Comparison of ENCODE assay signal across 8 mouse cellular contexts in genomic region chr16:97610246-97610645, GRCm38 (mm10). TPM values are rescaled to one million over a fixed set of nuclear protein-coding genes. Genes with fewer than 3 reads are reported as not detected.
DNase-seq lines count a peak whose midpoint lies in the region; ATAC-seq and TF ChIP-seq lines count a peak whose summit lies in the region.

No protein-coding gene starts in this region.

- H3K9me3 ChIP-seq in intestine, postnatal 0 days (ENCODE audit: control insufficient read depth): no peaks in the 10 kb centered on the region
- no peaks in the 10 kb centered on the region for H3K9me3 ChIP-seq in liver, postnatal 0 days (ENCODE audit: low read length)
- no peaks in the 10 kb centered on the region for H3K9me3 ChIP-seq in stomach, embryonic 15.5 days

- H3K4me1 ChIP-seq in intestine, postnatal 0 days (replicated peaks; ENCODE audit: control insufficient read depth, insufficient read depth, low read length): peaks cover 9% of the 10 kb centered on the region; the same call in 1 of the 2 replicates
- H3K4me1 ChIP-seq in liver, postnatal 0 days (ENCODE audit: insufficient read depth): peaks cover 14% of the 10 kb centered on the region
- H3K4me1 ChIP-seq in stomach, embryonic 15.5 days: 0 out of 2 replicates have a peak, but pooled peaks cover 7% of the 10 kb centered on the region

- peak overlapping the region; percentile 50; the same call in 1 of the 2 replicates for H3K27ac ChIP-seq in intestine, postnatal 0 days (ENCODE audit: low read depth, low read length)
- H3K27ac ChIP-seq in liver, postnatal 0 days (ENCODE audit: low read depth): no peak overlapping the region
- peak overlapping the region; percentile 57; the same call in 1 of the 2 replicates for H3K27ac ChIP-seq in stomach, embryonic 15.5 days

- peak overlapping the region; percentile 82 for H3K4me2 ChIP-seq in intestine, postnatal 0 days (replicated peaks; ENCODE audit: low read depth)
- peak overlapping the region; percentile 69 for H3K4me2 ChIP-seq in liver, postnatal 0 days (ENCODE audit: low read depth, low read length)
- H3K4me2 ChIP-seq in stomach, embryonic 15.5 days: peak overlapping the region; percentile 70

- peak overlapping the region; percentile 58; the same call in 1 of the 2 replicates for H3K9ac ChIP-seq in intestine, postnatal 0 days (ENCODE audit: low read depth, low read length)
- peak overlapping the region; percentile 48; the same call in 1 of the 2 replicates for H3K9ac ChIP-seq in liver, postnatal 0 days (replicated peaks)
- H3K9ac ChIP-seq in stomach, embryonic 15.5 days: peak overlapping the region; percentile 20; the same call in 1 of the 2 replicates

- H3K27me3 ChIP-seq in intestine, postnatal 0 days (replicated peaks; ENCODE audit: control insufficient read depth, insufficient read depth, low read length): peaks cover 42% of the 10 kb centered on the region
- H3K27me3 ChIP-seq in liver, postnatal 0 days (ENCODE audit: insufficient read depth, low read length): peaks cover 17% of the 10 kb centered on the region
- peaks cover 22% of the 10 kb centered on the region for H3K27me3 ChIP-seq in stomach, embryonic 15.5 days (replicated peaks)

- TF ChIP-seq CTCF in intestine, postnatal 0 days (IDR thresholded peaks at IDR 0.05; ENCODE audit: low read depth): no peak
- TF ChIP-seq CTCF in liver, postnatal 0 days (IDR thresholded peaks at IDR 0.05; ENCODE audit: low read depth): no peak

- peak; percentile 2 for DNase-seq in ovary, postnatal 14 days (ENCODE audit: low spot score)
- no peak for DNase-seq in ovary, postnatal 10 days (ENCODE audit: low spot score)
- DNase-seq in liver, postnatal 0 days: no peak
- DNase-seq in cerebellum, adult 9-10 months: no peak
- DNase-seq in thymus, postnatal 0 days (ENCODE audit: low spot score): no peak
- DNase-seq in layer of hippocampus, adult 11-12 months (ENCODE audit: low spot score): no peak

- 6% methylated on average over 20 of the region's 20 CpGs for WGBS in intestine, postnatal 0 days
- 6% methylated on average over 20 of the region's 20 CpGs for WGBS in liver, postnatal 0 days (ENCODE audit: insufficient replicate concordance)
- WGBS in stomach, embryonic 15.5 days: 5% methylated on average over 20 of the region's 20 CpGs

- H3K36me3 ChIP-seq in intestine, postnatal 0 days (ENCODE audit: control insufficient read depth, insufficient read depth): no peaks in the 10 kb centered on the region
- no peaks in the 10 kb centered on the region for H3K36me3 ChIP-seq in liver, postnatal 0 days (replicated peaks; ENCODE audit: insufficient read depth, low read length)
- no peaks in the 10 kb centered on the region for H3K36me3 ChIP-seq in stomach, embryonic 15.5 days

- no peak for TF ChIP-seq EP300 in liver, postnatal 0 days (IDR thresholded peaks at IDR 0.05; ENCODE audit: low read depth)

- no peak for ATAC-seq in intestine, postnatal 0 days
- no peak for ATAC-seq in liver, postnatal 0 days
- no peak for ATAC-seq in stomach, embryonic 15.5 days (ENCODE audit: insufficient read depth, low FRiP score, low read depth)

- H3K4me3 ChIP-seq in intestine, postnatal 0 days (ENCODE audit: low read depth, low read length): peak overlapping the region; percentile 52
- H3K4me3 ChIP-seq in liver, postnatal 0 days (ENCODE audit: low read depth, low read length): peak overlapping the region; percentile 47
- H3K4me3 ChIP-seq in stomach, embryonic 15.5 days (replicated peaks): peak overlapping the region; percentile 49

RNA-seq across cellular contexts. Expression of gene Tmprss2, which starts 0.7 kb away (rescaled TPM):
- 18.3 and 22.1 TPM in 2 replicates for polyA plus RNA-seq in intestine, postnatal 0 days (2015; fragmentation: Nextera tagmentation; extraction: Ambion mirVana)
- 2.8 and 4.3 TPM in 2 replicates for polyA plus RNA-seq in liver, postnatal 0 days (2015; fragmentation: Nextera tagmentation; extraction: Ambion mirVana)
- 34.4 and 37.6 TPM in 2 replicates for polyA plus RNA-seq in stomach, embryonic 15.5 days (2015; fragmentation: Nextera tagmentation; extraction: Ambion mirVana)
- polyA plus RNA-seq in thymus, postnatal 0 days (2015; fragmentation: Nextera tagmentation; extraction: Ambion mirVana): 1.3 and 1.5 TPM in 2 replicates
